Mouse (Mus musculus): ENCODE results near the gene Rasa1. TPM values are rescaled to one million over a fixed set of nuclear protein-coding genes. Genes with fewer than 3 reads are reported as not detected.
A peak's percentile ranks its signal among the peaks of the same experiment; 100 is the strongest.

Rasa1 gene
- total RNA-seq (2014; rRNA removed) (76.4 and 81.6 TPM in 2 replicates), polyA plus RNA-seq (2015; fragmentation: Nextera tagmentation; extraction: Ambion mirVana) (39.8 and 44.7 TPM in 2 replicates)

- no peaks in the 10 kb centered on the region for H3K9me3 ChIP-seq (ENCODE audit: low read length)
- H3K4me3 ChIP-seq (ENCODE audit: low read length), result peak within 1 kb of the TSS; percentile 83
- H3K27ac ChIP-seq, result peak within 1 kb of the TSS; percentile 99
- TF ChIP-seq CTCF (IDR thresholded peaks at IDR 0.05; ENCODE audit: low read depth), result 0 out of 2 replicates have a peak, but pooled peaks have one; percentile 15
- peak; percentile 97 for DNase-seq (ENCODE audit: low spot score)
- H3K4me1 ChIP-seq (ENCODE audit: insufficient read depth, low read length), result peaks cover 8% of the 10 kb centered on the region; the same call in 1 of the 2 replicates
- H3K9ac ChIP-seq (replicated peaks; ENCODE audit: low read length), result peak within 1 kb of the TSS; percentile 98
- ATAC-seq, result peak; percentile 98
- H3K4me2 ChIP-seq (ENCODE audit: low read depth, low read length), result peak within 1 kb of the TSS; percentile 81
- WGBS, result under 1% methylated on average over 79 of the region's 97 CpGs
- H3K27me3 ChIP-seq (ENCODE audit: insufficient read depth, low read length), result no peaks in the 10 kb centered on the region
- no peaks in the 10 kb centered on the region for H3K36me3 ChIP-seq (ENCODE audit: insufficient read depth, low read length)
Measured at GRCm38 (mm10) chr13:85288843-85289713, at the start of gene Rasa1. Rasa1 (minus strand) TSS chr13:85289130.

- H3K36me3 ChIP-seq (ENCODE audit: insufficient read depth, low read length), result no peaks in the 10 kb centered on the region
- ATAC-seq (no peak), DNase-seq (ENCODE audit: low spot score) (peak; percentile 31)
- no peaks in the 10 kb centered on the region for H3K9me3 ChIP-seq (ENCODE audit: low read length)
- H3K27ac ChIP-seq, result no peak overlapping the region
- no peaks in the 10 kb centered on the region for H3K4me1 ChIP-seq (ENCODE audit: insufficient read depth, low read length)
- no peak overlapping the region for H3K9ac ChIP-seq (replicated peaks; ENCODE audit: low read length)
- TF ChIP-seq CTCF (IDR thresholded peaks at IDR 0.05; ENCODE audit: low read depth), result no peak
- no peak overlapping the region for H3K4me3 ChIP-seq (ENCODE audit: low read length)
- WGBS, result 60% methylated on average over 2 of the region's 2 CpGs
- H3K27me3 ChIP-seq (ENCODE audit: insufficient read depth, low read length), result no peaks in the 10 kb centered on the region
- no peak overlapping the region for H3K4me2 ChIP-seq (ENCODE audit: low read depth, low read length)
Measured at GRCm38 (mm10) chr13:85311547-85311946, 22.6 kb upstream of the Rasa1 start.

- no peak overlapping the region for H3K27ac ChIP-seq
- no peaks in the 10 kb centered on the region for H3K4me1 ChIP-seq (ENCODE audit: insufficient read depth, low read length)
- 0 out of 2 replicates have a peak, but pooled peaks have one; percentile 11 for TF ChIP-seq CTCF (IDR thresholded peaks at IDR 0.05; ENCODE audit: low read depth)
- no peaks in the 10 kb centered on the region for H3K9me3 ChIP-seq (ENCODE audit: low read length)
- no peak overlapping the region for H3K4me3 ChIP-seq (ENCODE audit: low read length)
- ATAC-seq, result peak; percentile 71
- H3K36me3 ChIP-seq (ENCODE audit: insufficient read depth, low read length), result no peaks in the 10 kb centered on the region
- no peak overlapping the region for H3K4me2 ChIP-seq (ENCODE audit: low read depth, low read length)
- no peaks in the 10 kb centered on the region for H3K27me3 ChIP-seq (ENCODE audit: insufficient read depth, low read length)
- H3K9ac ChIP-seq (replicated peaks; ENCODE audit: low read length), result no peak overlapping the region
- DNase-seq (ENCODE audit: low spot score), result peak; percentile 77
- 48% methylated on average over 5 of the region's 5 CpGs for WGBS
Measured at GRCm38 (mm10) chr13:85310968-85311367, 22.0 kb upstream of the Rasa1 start.

GRCm38 (mm10) chr13:85310483-85310882, 21.6 kb upstream of the Rasa1 start:
- H3K9ac ChIP-seq (replicated peaks; ENCODE audit: low read length), result no peak overlapping the region
- no peak overlapping the region for H3K4me2 ChIP-seq (ENCODE audit: low read depth, low read length)
- no peaks in the 10 kb centered on the region for H3K4me1 ChIP-seq (ENCODE audit: insufficient read depth, low read length)
- ATAC-seq (no peak), DNase-seq (ENCODE audit: low spot score) (no peak)
- no peaks in the 10 kb centered on the region for H3K27me3 ChIP-seq (ENCODE audit: insufficient read depth, low read length)
- TF ChIP-seq CTCF (IDR thresholded peaks at IDR 0.05; ENCODE audit: low read depth), result no peak
- H3K36me3 ChIP-seq (ENCODE audit: insufficient read depth, low read length), result no peaks in the 10 kb centered on the region
- no peak overlapping the region for H3K4me3 ChIP-seq (ENCODE audit: low read length)
- no peaks in the 10 kb centered on the region for H3K9me3 ChIP-seq (ENCODE audit: low read length)
- 96% methylated on average over 2 of the region's 2 CpGs for WGBS
- no peak overlapping the region for H3K27ac ChIP-seq

- no peaks in the 10 kb centered on the region for H3K9me3 ChIP-seq (ENCODE audit: low read length)
- H3K36me3 ChIP-seq (ENCODE audit: insufficient read depth, low read length), result no peaks in the 10 kb centered on the region
- H3K4me3 ChIP-seq (ENCODE audit: low read length), result no peak overlapping the region
- H3K27ac ChIP-seq, result no peak overlapping the region
- no peaks in the 10 kb centered on the region for H3K4me1 ChIP-seq (ENCODE audit: insufficient read depth, low read length)
- no peak for TF ChIP-seq CTCF (IDR thresholded peaks at IDR 0.05; ENCODE audit: low read depth)
- no peak overlapping the region for H3K9ac ChIP-seq (replicated peaks; ENCODE audit: low read length)
- no peak overlapping the region for H3K4me2 ChIP-seq (ENCODE audit: low read depth, low read length)
- ATAC-seq (no peak), DNase-seq (ENCODE audit: low spot score) (no peak)
- H3K27me3 ChIP-seq (ENCODE audit: insufficient read depth, low read length), result no peaks in the 10 kb centered on the region
Measured at GRCm38 (mm10) chr13:85306039-85306438, 17.1 kb upstream of the Rasa1 start.

- 68% methylated on average over 1 of the region's 1 CpGs for WGBS
Measured at GRCm38 (mm10) chr13:85290651-85291050, 1.7 kb upstream of the Rasa1 start.

GRCm38 (mm10) chr13:85288574-85288842, 422 bp downstream of the Rasa1 start:
- ATAC-seq, result no peak; the same call in 1 of the 2 replicates
- Histone ChIP-seq H3K4me1 (ENCODE audit: insufficient read depth, low read length) (peaks cover 8% of the 10 kb centered on the region; the same call in 1 of the 2 replicates), H3K4me3 (ENCODE audit: low read length) (peak overlapping the region; percentile 83), H3K27ac (peak overlapping the region; percentile 99), H3K9ac (replicated peaks; ENCODE audit: low read length) (peak overlapping the region; percentile 98), H3K36me3 (ENCODE audit: insufficient read depth, low read length) (no peaks in the 10 kb centered on the region), H3K9me3 (ENCODE audit: low read length) (no peaks in the 10 kb centered on the region), H3K4me2 (ENCODE audit: low read depth, low read length) (peak overlapping the region; percentile 81), H3K27me3 (ENCODE audit: insufficient read depth, low read length) (no peaks in the 10 kb centered on the region)
- WGBS, result under 1% methylated on average over 27 of the region's 35 CpGs
- DNase-seq (ENCODE audit: low spot score), result no peak
- TF ChIP-seq CTCF (IDR thresholded peaks at IDR 0.05; ENCODE audit: low read depth), result no peak

More at GRCm38 (mm10) chr13:85290651-85291050, 1.7 kb upstream of the Rasa1 start:
- H3K36me3 ChIP-seq (ENCODE audit: insufficient read depth, low read length), result no peaks in the 10 kb centered on the region
- H3K4me1 ChIP-seq (ENCODE audit: insufficient read depth, low read length), result peaks cover 6% of the 10 kb centered on the region; the same call in 1 of the 2 replicates
- no peak overlapping the region for H3K4me2 ChIP-seq (ENCODE audit: low read depth, low read length)
- no peak for DNase-seq (ENCODE audit: low spot score)
- TF ChIP-seq CTCF (IDR thresholded peaks at IDR 0.05; ENCODE audit: low read depth), result no peak
- H3K9me3 ChIP-seq (ENCODE audit: low read length), result no peaks in the 10 kb centered on the region
- no peak for ATAC-seq
- no peak overlapping the region for H3K4me3 ChIP-seq (ENCODE audit: low read length)
- no peak overlapping the region for H3K9ac ChIP-seq (replicated peaks; ENCODE audit: low read length)
- H3K27ac ChIP-seq, result no peak overlapping the region
- no peaks in the 10 kb centered on the region for H3K27me3 ChIP-seq (ENCODE audit: insufficient read depth, low read length)
